Mouse (Mus musculus) neural tube, embryonic 13.5 days (tissue): ENCODE measurements at regions not wholly inside any gene's neighbourhood (a gene's known extent, or its start where the extent isn't known, plus 50 kb on each side); places are given as distances from the start of the nearest gene placed in this dataset.

Experiments
- ATAC-seq: fragments of 200-750 bp; cut with Nextera tagmentation; 2 replicates; pipeline ENCODE4 v1.8.0; 2017; ENCODE audit warnings: low read depth, mild to moderate bottlenecking, moderate TSS enrichment, moderate library complexity
- H3K27ac ChIP-seq: fragments of 300-500 bp; sonication (generic); replicated peaks from 2 replicates; pipeline ENCODE4 v1.5.1; 2015; ENCODE audit warnings: moderate library complexity, mild to moderate bottlenecking, inconsistent platforms
- H3K27me3 ChIP-seq: fragments of 300-500 bp; sonication (generic); 2 replicates; pipeline ENCODE4 v1.6.1; 2015; ENCODE audit warnings: mild to moderate bottlenecking, inconsistent platforms
- H3K36me3 ChIP-seq: fragments of 300-500 bp; sonication (generic); 2 replicates; pipeline ENCODE4 v1.6.1; 2015; ENCODE audit warnings: mild to moderate bottlenecking, inconsistent platforms
- H3K4me1 ChIP-seq: fragments of 300-500 bp; sonication (generic); replicated peaks from 2 replicates; pipeline ENCODE4 v1.6.1; 2015; ENCODE audit warnings: inconsistent platforms
- H3K4me2 ChIP-seq: fragments of 300-500 bp; sonication (generic); 2 replicates; pipeline ENCODE4 v1.6.1; 2015; ENCODE audit warnings: inconsistent platforms, mild to moderate bottlenecking, moderate library complexity
- H3K4me3 ChIP-seq: fragments of 300-500 bp; sonication (generic); 2 replicates; pipeline ENCODE4 v1.5.1; 2015; ENCODE audit warnings: mild to moderate bottlenecking, inconsistent platforms
- H3K9ac ChIP-seq: fragments of 300-500 bp; sonication (generic); 2 replicates; pipeline ENCODE4 v1.6.1; 2015; ENCODE audit warnings: moderate library complexity, mild to moderate bottlenecking, inconsistent platforms
- H3K9me3 ChIP-seq: fragments of 300-500 bp; sonication (generic); 2 replicates; pipeline ENCODE4 v1.6.1; 2016; ENCODE audit warnings: inconsistent platforms
- WGBS: fragments of 180-500 bp; shearing (Covaris S2); methylation state at CpG from one replicate; pipeline ENCODE4 v1.1.7; 2015; 5-methylcytosine and 5-hydroxymethylcytosine counted together

DNA sequence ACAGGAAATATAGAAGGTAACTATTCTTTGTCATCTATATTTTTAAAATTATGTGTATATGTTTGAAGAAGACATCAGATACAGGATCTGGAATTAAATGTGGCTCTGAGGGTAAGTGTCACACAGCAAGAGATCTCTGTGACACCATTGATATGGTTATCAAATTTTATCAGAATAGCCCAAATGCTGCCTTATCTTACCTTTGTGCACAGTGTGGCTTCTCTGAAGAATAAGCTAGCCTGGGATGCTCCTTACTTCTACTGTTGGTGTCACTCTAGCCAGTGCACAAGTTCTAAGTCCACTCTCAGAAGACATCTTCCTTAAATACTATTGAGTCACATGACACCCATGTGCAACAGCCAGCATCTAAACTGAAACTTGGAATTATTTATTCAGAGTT is 194.0 kb upstream of the Fat4 start:
- Histone ChIP-seq H3K4me1 (peaks cover 4% of the 10 kb centered on the region; the same call in 1 of the 2 replicates), H3K36me3 (no peaks in the 10 kb centered on the region), H3K9me3 (no peaks in the 10 kb centered on the region), H3K9ac (no peak overlapping the region), H3K27me3 (no peaks in the 10 kb centered on the region), H3K27ac (no peak overlapping the region), H3K4me2 (no peak overlapping the region), H3K4me3 (no peak overlapping the region)
- no peak for ATAC-seq

DNA sequence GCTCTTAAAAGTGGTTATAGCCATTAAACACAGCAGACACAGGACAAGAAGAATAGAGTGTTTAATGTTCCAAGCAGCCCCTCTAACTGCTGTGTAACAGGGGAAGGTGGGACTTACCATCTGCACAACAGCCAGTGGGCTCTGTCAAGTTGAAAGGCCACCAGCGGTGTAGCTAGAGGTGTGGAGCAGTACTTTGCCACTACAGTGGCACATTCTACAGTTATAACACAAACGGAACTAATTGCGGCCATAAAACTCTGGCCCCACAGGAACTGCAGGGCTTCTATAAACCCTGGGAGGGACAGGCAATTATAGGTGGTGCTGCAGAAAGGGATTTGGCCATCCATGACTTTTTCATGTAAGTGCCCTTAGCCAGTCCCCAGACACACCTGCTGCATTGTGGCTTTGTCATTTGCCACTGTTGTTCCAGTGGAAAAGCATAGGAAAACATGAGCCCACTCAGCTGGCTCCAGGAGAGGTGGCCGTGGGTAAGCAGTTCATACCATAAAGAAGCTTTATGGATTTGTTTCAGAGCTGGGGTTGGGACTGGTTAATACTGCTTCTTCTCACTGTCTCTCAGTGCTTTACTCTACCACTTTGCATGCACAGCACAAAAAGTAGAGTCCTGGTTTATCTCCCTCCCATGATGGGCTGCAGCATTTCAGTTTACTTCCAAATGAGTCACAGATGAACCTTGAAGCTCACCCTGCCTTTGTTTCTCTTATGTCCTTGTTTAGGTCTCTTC is 199.8 kb upstream of the Ankrd50 start:
- Histone ChIP-seq H3K9ac (no peak overlapping the region), H3K27ac (no peak overlapping the region), H3K4me3 (no peak overlapping the region), H3K4me1 (peaks cover 6% of the 10 kb centered on the region; the same call in 1 of the 2 replicates), H3K4me2 (no peak overlapping the region), H3K27me3 (no peaks in the 10 kb centered on the region), H3K9me3 (no peaks in the 10 kb centered on the region), H3K36me3 (no peaks in the 10 kb centered on the region)
- ATAC-seq: peak; percentile 53; the same call in 1 of the 2 replicates
- WGBS: 22% methylated on average over 4 of the region's 4 CpGs

DNA sequence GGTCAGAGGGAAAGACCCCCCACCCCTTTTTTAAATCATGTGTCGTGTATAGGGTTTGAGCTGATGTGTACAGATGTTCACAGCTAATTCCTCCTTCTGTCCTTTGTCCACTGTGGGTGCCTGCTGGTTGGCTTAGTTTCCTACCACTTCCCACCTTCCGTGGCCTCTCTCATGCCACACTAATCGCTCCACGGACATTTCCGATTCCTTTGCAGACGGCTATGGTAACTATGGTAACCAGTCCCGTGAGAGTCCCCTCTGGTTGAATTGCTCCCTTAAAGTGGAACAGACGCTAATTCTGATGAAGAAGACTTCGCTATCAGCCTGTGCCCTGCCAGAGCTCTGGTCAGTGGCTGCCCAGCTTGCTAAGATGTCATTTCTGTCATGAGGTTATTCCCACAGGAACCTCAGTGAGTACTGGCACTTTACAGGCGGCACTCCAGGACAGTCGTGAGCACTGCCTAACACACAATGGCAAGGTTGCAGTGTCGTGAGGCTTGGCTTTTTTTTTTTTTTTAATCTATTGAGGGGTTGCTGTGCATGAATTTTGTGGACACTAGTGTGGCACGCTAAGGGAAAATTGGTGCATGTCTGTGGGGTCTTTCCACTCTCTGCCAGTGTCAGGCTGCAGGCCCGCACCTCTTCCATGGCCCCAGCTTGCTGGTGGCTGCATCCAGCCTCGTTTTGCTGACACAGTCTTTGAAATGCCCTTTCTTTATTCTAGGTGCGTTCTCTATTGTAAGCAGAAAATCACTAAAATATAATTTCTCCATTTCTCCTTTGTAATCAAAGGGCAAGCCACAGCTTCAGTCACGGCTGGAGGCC is 179.2 kb upstream of the Ankrd50 start:
- peak; percentile 86 for ATAC-seq
- Histone ChIP-seq H3K9me3 (no peaks in the 10 kb centered on the region), H3K27ac (peak overlapping the region; percentile 83), H3K9ac (peak overlapping the region; percentile 49; the same call in 1 of the 2 replicates), H3K4me3 (peak overlapping the region; percentile 21), H3K4me2 (peak overlapping the region; percentile 42), H3K27me3 (no peaks in the 10 kb centered on the region), H3K4me1 (peaks cover 18% of the 10 kb centered on the region), H3K36me3 (no peaks in the 10 kb centered on the region)
- 23% methylated on average over 17 of the region's 17 CpGs for WGBS

DNA sequence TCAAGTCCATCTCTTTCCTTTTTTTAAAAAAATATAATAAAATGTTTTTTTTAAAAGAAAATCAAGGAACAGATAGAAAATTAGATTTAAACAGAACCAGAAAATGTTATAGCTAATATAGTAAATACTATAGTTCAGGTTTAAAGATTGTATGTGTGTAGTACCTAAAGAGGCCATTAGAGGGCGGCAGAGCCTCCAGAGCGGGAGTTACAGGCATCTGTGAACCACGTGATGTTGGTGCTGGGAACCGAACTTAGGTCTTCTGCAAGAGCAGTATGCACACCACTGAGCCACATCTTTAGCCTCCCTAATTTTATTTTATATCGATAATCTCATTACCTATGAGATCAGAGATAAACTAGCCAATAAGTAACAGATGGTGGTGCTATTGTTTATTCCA is 178.4 kb upstream of the Ankrd50 start:
- Histone ChIP-seq H3K4me2 (no peak overlapping the region), H3K9me3 (no peaks in the 10 kb centered on the region), H3K27ac (no peak overlapping the region), H3K27me3 (no peaks in the 10 kb centered on the region), H3K4me3 (no peak overlapping the region), H3K4me1 (peaks cover 18% of the 10 kb centered on the region), H3K36me3 (no peaks in the 10 kb centered on the region), H3K9ac (no peak overlapping the region)
- ATAC-seq: no peak
- 67% methylated on average over 5 of the region's 5 CpGs for WGBS

DNA sequence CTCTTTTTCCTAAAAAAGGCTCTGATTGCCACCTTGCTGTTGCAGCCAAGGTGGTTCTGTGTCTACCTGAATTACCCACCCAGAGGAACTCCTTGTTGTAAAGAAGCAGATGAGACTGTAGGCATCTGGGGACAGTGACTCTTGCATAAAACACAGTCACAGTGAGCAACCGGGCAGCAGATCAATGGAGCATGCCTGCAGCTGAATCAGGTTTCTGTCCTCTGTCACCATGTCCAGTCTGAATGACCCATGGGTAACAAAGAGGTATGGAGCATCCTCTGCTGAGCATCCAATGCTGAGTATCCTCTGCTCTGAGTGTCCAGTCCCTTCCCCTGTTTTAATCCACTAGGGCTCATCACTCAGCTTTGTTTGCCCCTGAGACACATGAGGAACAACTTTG is 172.1 kb upstream of the Ankrd50 start:
- no peaks in the 10 kb centered on the region for H3K36me3 ChIP-seq
- H3K9ac ChIP-seq: no peak overlapping the region
- H3K4me1 ChIP-seq: peaks cover 15% of the 10 kb centered on the region
- no peaks in the 10 kb centered on the region for H3K9me3 ChIP-seq
- 87% methylated on average over 1 of the region's 1 CpGs for WGBS
- H3K27ac ChIP-seq: no peak overlapping the region
- no peak overlapping the region for H3K4me3 ChIP-seq
- H3K4me2 ChIP-seq: no peak overlapping the region
- no peak for ATAC-seq
- no peaks in the 10 kb centered on the region for H3K27me3 ChIP-seq

DNA sequence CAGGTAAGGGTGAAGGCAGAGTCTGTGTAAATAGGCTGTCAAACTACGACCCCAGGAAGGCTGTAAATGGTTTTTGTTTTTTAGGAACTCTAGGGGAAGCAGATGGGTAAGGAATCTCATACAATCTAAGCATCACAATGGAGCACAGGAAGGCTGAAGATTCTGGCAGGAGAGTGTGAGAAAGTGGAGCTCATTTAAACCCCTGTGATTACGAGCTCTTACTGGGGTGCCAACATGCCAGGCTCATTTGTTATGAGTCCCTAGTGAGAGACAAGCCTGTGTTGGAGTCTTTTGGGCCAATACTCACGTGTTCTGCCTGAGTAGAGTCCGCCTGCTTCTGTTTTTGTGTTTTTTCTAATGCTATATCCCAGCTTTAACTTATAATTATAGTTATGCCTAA is 169.3 kb upstream of the Ankrd50 start:
- H3K27ac ChIP-seq: peak overlapping the region; percentile 83
- ATAC-seq: no peak
- 33% methylated on average over 4 of the region's 4 CpGs for WGBS
- H3K4me1 ChIP-seq: peaks cover 15% of the 10 kb centered on the region
- no peaks in the 10 kb centered on the region for H3K9me3 ChIP-seq
- no peak overlapping the region for H3K9ac ChIP-seq
- no peak overlapping the region for H3K4me3 ChIP-seq
- no peak overlapping the region for H3K4me2 ChIP-seq
- H3K27me3 ChIP-seq: no peaks in the 10 kb centered on the region
- no peaks in the 10 kb centered on the region for H3K36me3 ChIP-seq

DNA sequence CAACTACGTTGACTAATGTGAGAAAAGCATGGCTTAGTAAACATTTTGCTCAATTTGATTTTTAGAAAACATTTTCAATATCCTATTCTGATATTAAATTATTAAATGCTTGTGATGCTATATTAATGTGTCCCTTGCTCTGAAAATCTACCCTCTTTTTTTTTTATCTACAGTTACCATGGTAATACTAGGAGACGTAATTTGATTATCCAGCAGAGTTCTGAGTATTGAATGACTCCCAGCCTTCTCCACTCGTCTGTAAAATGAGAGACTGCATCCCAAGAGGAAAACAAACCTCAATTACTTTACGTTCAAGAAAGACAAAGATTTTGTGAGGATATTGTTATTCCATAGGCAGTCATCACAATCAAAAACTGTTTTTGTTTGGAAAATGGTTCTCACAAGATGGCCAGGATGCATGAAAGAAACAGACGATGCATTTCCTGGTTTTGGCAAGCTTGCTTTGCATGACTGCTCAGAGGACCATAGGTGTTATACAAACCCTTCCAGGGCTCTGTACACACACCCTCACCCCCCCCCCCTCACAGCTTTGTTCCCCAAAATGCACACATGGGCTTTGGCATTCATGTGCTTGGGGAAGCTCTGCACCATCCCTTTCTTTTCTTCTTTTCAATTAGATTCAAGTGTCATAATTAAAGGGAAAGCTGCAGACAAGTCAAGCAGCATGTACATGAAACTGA is 168.5 kb upstream of the Ankrd50 start:
- no peaks in the 10 kb centered on the region for H3K9me3 ChIP-seq
- peak; percentile 70; the same call in 1 of the 2 replicates for ATAC-seq
- no peak overlapping the region for H3K9ac ChIP-seq
- no peaks in the 10 kb centered on the region for H3K27me3 ChIP-seq
- no peak overlapping the region for H3K4me3 ChIP-seq
- H3K4me1 ChIP-seq: peaks cover 15% of the 10 kb centered on the region
- H3K36me3 ChIP-seq: no peaks in the 10 kb centered on the region
- peak overlapping the region; percentile 83 for H3K27ac ChIP-seq
- WGBS: 37% methylated on average over 5 of the region's 5 CpGs
- H3K4me2 ChIP-seq: no peak overlapping the region

DNA sequence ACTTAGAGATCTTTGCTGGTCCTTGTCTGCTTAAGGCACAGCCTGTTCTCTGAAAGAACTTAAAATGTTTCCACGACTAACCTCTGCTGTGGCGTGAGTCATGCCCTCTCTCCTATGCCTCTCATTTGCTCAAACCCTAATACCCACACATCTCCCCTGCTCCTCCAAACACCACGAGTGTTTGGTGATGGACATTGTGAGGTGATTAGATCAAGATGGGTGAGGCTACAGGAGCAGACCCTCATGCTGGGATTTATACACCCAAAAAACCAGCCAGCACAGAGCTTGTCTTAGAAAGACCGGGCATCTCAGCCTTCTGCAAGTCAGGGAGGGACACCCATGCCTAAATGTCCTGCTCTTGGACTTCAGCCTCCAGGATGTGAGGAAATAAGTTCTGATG is 165.5 kb upstream of the Ankrd50 start:
- H3K9me3 ChIP-seq: no peaks in the 10 kb centered on the region
- H3K36me3 ChIP-seq: no peaks in the 10 kb centered on the region
- no peaks in the 10 kb centered on the region for H3K27me3 ChIP-seq
- no peak overlapping the region for H3K4me3 ChIP-seq
- H3K4me1 ChIP-seq: peaks cover 15% of the 10 kb centered on the region
- H3K27ac ChIP-seq: no peak overlapping the region
- H3K9ac ChIP-seq: no peak overlapping the region
- ATAC-seq: no peak
- WGBS: 79% methylated on average over 4 of the region's 4 CpGs
- no peak overlapping the region for H3K4me2 ChIP-seq

DNA sequence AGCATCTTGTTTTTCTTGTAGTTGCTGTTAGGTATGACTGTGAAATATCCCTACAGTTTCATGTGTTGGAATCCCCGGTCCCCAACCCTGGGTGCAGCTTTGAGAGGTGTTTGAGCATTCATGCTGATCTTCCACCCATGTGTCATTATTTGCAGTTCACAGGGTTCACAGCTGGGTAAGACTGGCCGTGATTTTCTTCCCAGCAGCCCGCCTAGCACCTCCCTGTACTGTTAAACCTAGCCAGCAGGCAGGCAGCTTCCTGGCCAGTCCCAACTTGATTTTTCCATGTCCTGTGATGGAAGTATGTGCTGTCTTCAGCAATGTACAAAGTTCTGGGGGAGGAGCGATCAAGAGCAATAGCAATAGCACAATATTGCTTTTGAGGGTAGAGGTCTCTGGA is 164.0 kb upstream of the Ankrd50 start:
- no peak overlapping the region for H3K4me3 ChIP-seq
- H3K9me3 ChIP-seq: no peaks in the 10 kb centered on the region
- H3K4me1 ChIP-seq: peaks cover 9% of the 10 kb centered on the region
- no peaks in the 10 kb centered on the region for H3K27me3 ChIP-seq
- no peak overlapping the region for H3K9ac ChIP-seq
- H3K36me3 ChIP-seq: no peaks in the 10 kb centered on the region
- ATAC-seq: no peak
- no peak overlapping the region for H3K4me2 ChIP-seq
- H3K27ac ChIP-seq: no peak overlapping the region
- WGBS: 76% methylated on average over 4 of the region's 4 CpGs

DNA sequence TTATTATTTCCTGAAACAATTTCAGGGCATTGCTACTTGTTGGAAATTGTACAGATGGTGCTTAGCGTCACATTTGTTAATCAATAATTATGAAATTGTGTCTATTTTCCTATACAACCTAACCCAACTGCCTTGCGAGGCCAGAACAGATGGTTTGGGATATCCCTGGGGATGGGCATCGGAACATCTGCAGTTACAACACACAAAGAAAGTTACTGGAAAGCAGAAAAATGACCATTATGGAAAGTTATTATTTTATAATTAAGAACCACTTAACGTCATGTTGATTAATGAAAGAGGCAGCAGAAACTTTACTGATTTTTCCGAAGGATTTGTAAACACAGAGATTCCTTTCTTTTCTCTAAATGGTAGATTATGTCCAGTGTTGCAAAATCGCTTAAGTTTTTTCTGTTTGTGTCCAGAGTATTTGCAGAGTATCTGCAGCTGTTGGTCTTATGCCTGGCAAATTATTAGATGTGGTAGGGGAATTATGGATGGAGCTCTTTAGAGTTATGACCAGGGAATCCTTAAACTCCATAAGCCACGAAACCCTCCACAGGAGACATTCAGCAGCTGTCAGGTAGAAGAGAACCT is 163.2 kb upstream of the Ankrd50 start:
- Histone ChIP-seq H3K4me3 (no peak overlapping the region), H3K27me3 (no peaks in the 10 kb centered on the region), H3K4me2 (no peak overlapping the region), H3K27ac (no peak overlapping the region), H3K9ac (no peak overlapping the region), H3K36me3 (no peaks in the 10 kb centered on the region), H3K4me1 (peaks cover 3% of the 10 kb centered on the region; the same call in 1 of the 2 replicates), H3K9me3 (no peaks in the 10 kb centered on the region)
- ATAC-seq: no peak
- 69% methylated on average over 7 of the region's 7 CpGs for WGBS

DNA sequence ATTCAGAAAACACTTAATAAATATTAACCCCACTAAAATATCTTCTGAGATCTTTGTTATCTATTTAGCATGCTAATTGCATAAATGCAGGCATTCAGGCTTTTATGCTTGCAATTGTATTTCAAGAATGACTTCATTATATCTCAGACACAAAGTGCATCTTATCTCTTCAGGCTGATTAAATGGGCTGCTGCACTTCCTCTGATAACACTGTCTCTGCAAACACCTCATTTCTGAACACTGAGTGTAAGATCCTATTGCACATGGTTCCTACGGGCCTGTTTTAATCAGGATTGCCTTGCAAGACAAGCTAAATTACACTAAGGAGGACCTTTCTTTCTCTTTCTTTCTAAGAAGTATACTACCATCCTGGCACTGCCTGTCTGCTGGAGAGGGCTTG is 157.1 kb upstream of the Ankrd50 start:
- no peak overlapping the region for H3K4me3 ChIP-seq
- no peak overlapping the region for H3K9ac ChIP-seq
- no peaks in the 10 kb centered on the region for H3K9me3 ChIP-seq
- no peaks in the 10 kb centered on the region for H3K36me3 ChIP-seq
- H3K4me2 ChIP-seq: no peak overlapping the region
- ATAC-seq: no peak
- H3K27me3 ChIP-seq: no peaks in the 10 kb centered on the region
- WGBS: 76% methylated on average over 1 of the region's 1 CpGs
- H3K27ac ChIP-seq: no peak overlapping the region
- H3K4me1 ChIP-seq: no peaks in the 10 kb centered on the region

DNA sequence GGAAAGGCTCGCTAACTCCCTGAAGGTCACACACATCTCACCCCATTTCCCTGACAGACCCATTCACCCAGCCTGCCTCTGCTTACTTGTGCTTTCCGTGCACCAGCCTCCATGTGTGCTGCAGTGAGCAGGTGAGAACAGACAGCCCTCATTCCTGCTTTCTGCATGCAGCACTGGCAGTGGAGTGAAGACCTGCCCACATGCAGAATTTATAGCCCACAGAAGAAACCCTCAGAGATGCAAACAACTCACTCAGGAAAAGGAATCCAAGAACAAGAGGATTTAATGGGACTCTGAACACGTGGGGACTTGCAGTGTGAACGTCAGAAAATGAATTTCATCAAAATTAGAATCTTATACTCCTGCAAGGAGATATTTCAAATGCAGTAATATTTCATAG is 152.2 kb upstream of the Ankrd50 start:
- H3K27me3 ChIP-seq: no peaks in the 10 kb centered on the region
- H3K9me3 ChIP-seq: no peaks in the 10 kb centered on the region
- H3K36me3 ChIP-seq: no peaks in the 10 kb centered on the region
- no peak overlapping the region for H3K9ac ChIP-seq
- 55% methylated on average over 4 of the region's 4 CpGs for WGBS
- no peak overlapping the region for H3K4me2 ChIP-seq
- H3K27ac ChIP-seq: no peak overlapping the region
- ATAC-seq: no peak
- no peak overlapping the region for H3K4me3 ChIP-seq
- no peaks in the 10 kb centered on the region for H3K4me1 ChIP-seq
